8 mouse cellular contexts compared by ENCODE assay signal in genomic region chr9:70543048-70543880, GRCm38 (mm10). TPM values are rescaled to one million over a fixed set of nuclear protein-coding genes. Genes with fewer than 3 reads are reported as not detected.
A peak's percentile ranks its signal among the peaks of the same experiment; 100 is the strongest.
DNase-seq lines count a peak whose midpoint lies in the region; ATAC-seq lines count a peak whose summit lies in the region.

No protein-coding gene starts in this region.

- no peaks in the 10 kb centered on the region for H3K9me3 ChIP-seq in forebrain, embryonic 15.5 days
- no peaks in the 10 kb centered on the region for H3K9me3 ChIP-seq in midbrain, embryonic 10.5 days (replicated peaks)

- no peaks in the 10 kb centered on the region; the same call in 1 of the 2 replicates for H3K36me3 ChIP-seq in forebrain, embryonic 15.5 days
- H3K36me3 ChIP-seq in midbrain, embryonic 10.5 days: peaks cover 20% of the 10 kb centered on the region

- ATAC-seq in frontal cortex, adult (ENCODE audit: low TSS enrichment): peak; percentile 75
- peak; percentile 77 for ATAC-seq in forebrain, embryonic 15.5 days (replicated peaks)

- peak overlapping the region; percentile 97 for H3K27ac ChIP-seq in forebrain, embryonic 15.5 days (replicated peaks)
- peak overlapping the region; percentile 98 for H3K27ac ChIP-seq in midbrain, embryonic 10.5 days (replicated peaks)

- H3K4me3 ChIP-seq in forebrain, embryonic 15.5 days: peak overlapping the region; percentile 78
- peak overlapping the region; percentile 93 for H3K4me3 ChIP-seq in midbrain, embryonic 10.5 days

- H3K4me1 ChIP-seq in forebrain, embryonic 15.5 days: peaks cover 38% of the 10 kb centered on the region
- H3K4me1 ChIP-seq in midbrain, embryonic 10.5 days: peaks cover 36% of the 10 kb centered on the region

- H3K27me3 ChIP-seq in forebrain, embryonic 15.5 days: no peaks in the 10 kb centered on the region
- no peaks in the 10 kb centered on the region for H3K27me3 ChIP-seq in midbrain, embryonic 10.5 days (ENCODE audit: low read depth, poor library complexity, severe bottlenecking)

- peak overlapping the region; percentile 61 for H3K4me2 ChIP-seq in forebrain, embryonic 15.5 days (replicated peaks)

- under 1% methylated on average over 63 of the region's 64 CpGs for WGBS in forebrain, embryonic 15.5 days
- 2% methylated on average over 64 of the region's 64 CpGs for WGBS in midbrain, embryonic 10.5 days

- DNase-seq in frontal cortex, postnatal 14 days (ENCODE audit: low spot score in 2 of 2): no peak
- DNase-seq in 3134 (ENCODE audit: extremely low read depth, insufficient read length, low spot score): peak; percentile 87
- peak; percentile 73 to 81 for DNase-seq in adrenal gland, postnatal 36 days
- DNase-seq in kidney, postnatal 25 days: peak; percentile 56 to 81
- DNase-seq in midbrain, embryonic 10.5 days (ENCODE audit: low spot score): no peak
- DNase-seq in testis, postnatal 10 days (ENCODE audit: low spot score): peak; percentile 73

- H3K9ac ChIP-seq in forebrain, embryonic 15.5 days (replicated peaks): peak overlapping the region; percentile 71

RNA-seq across cellular contexts. Expression of gene Sltm, which starts 0.7 kb away (rescaled TPM):
- 10 to 100 TPM; 32.5 to 38.6 TPM for total RNA-seq in adrenal gland, postnatal 36 days (2021)
- 70.9 and 71.1 TPM in 2 replicates for polyA plus RNA-seq in forebrain, embryonic 15.5 days (2015; fragmentation: Nextera tagmentation; extraction: Ambion mirVana)
- 62.2 and 63.5 TPM in 2 replicates for polyA plus RNA-seq in midbrain, embryonic 10.5 days (2016; fragmentation: Nextera tagmentation; extraction: Ambion mirVana)

RNA-seq across cellular contexts. Expression of gene Rnf111, which starts 39.7 kb away (rescaled TPM):
- total RNA-seq in adrenal gland, postnatal 36 days (2021): 10 to 100 TPM; 38.8 to 39.4 TPM
- 37.6 TPM in 2 replicates for polyA plus RNA-seq in forebrain, embryonic 15.5 days (2015; fragmentation: Nextera tagmentation; extraction: Ambion mirVana)
- 33.2 and 36.9 TPM in 2 replicates for polyA plus RNA-seq in midbrain, embryonic 10.5 days (2016; fragmentation: Nextera tagmentation; extraction: Ambion mirVana)

Comparison
In these comparisons a context has a peak if more than half of its experiments do, and no peak if none do; other contexts are left out.
1. DNase-seq: peak in 3134 (single experiment), adrenal gland, postnatal 36 days (2 of 2), kidney, postnatal 25 days (2 of 2) and testis, postnatal 10 days (single experiment); none in frontal cortex, postnatal 14 days (0 of 2) and midbrain, embryonic 10.5 days (single experiment).